Mouse (Mus musculus): Measurements from ENCODE around the gene Plpp7.

Gene Plpp7

DNA sequence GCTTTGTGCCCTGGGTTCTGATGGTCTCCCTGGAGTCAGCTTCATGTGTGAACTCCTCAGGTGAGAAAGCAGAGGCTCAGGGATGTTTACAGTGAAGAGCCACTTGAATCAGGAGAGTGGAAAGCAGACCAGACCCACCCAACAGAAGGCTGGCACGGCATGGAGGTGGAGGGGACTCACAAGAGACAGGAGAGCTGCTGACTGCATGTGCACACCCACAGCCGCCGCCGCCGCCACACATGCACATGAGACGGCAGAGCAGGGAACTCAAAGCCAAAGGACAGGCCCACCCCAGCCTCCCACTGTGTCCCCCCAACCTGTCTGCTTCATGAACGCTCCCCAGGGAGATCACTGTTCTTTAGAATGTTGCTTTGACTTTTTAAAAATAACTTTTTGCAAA is 8.8 kb downstream of the Plpp7 start:
- DNase-seq: peak; percentile 45

DNA sequence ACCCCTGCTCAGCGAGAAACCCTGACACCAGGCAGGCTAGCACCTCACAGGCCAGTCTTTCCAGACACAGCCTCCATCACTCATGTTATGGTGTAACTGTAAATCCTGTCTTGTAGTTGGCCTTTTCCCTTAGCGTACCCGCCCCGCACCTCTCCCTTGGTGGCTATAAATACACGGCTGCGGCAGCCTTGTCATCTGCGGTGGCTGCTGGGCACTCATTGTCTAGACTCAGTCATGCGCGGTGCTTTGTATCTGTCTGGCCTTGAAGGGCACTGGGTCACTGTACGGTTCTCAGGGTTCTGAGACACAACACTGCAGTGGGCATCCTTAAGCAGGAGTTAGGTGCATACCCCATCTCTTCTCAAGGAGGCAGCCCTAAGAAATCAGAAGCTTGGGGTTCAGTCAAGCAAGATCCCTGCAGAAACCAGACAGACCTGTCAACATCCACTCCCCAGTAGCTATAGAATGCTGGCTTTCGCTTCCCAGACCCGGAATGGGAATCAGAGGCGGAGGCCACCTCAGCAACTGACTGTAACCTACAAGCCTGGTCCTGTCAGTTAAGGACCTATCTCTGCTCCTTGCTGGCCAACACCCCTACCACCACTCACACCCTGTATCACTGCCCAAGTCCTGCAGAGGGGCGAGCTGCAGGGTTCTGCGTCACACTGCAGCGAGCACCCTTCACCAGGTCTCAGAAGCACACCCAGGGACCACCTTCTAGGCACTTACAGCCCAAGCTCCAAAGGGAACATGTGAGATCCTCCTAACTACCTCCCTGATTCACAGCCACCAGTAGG is 10.0 kb downstream of the Plpp7 start:
- DNase-seq: no peak

DNA sequence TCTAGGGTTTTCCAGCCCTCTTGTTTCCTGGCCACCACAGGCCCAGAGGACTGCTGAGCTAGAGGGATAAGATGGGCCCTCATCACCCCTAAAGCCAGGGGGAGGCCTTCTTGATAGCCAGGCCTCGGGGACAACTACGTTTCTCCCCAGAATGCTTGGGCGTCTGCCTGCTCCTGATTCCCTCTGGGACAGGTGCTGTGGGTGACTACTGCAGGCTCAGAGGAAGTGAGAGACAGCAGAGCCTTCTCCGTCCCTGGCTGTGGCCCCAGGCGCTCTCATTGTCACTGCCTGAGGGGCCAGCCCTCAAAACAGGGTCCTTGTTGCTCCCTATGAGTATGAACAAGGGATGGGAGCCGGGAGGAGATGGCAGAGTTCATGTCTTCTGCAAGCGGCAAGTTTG is 10.6 kb downstream of the Plpp7 start:
- DNase-seq: no peak

DNA sequence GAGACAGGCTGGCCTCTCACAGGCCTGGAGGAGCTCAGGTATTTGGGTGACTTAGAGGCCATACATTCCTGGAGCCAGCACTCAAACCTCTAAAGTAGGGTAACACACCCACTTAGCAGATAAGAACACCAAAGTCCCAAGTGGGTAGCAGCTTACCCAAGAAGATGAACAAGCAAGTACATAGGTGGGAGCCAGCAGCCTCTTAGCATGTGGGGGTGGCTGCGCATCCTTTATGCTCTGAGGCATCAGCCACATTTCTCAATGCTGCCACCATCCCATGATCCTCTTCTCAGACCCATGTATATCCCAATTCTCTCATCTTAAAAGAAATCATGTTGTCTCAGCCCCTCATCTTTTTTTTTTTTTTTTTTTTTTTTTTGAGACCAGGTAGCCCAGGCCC is 15.9 kb downstream of the Plpp7 start:
- DNase-seq: no peak

DNA sequence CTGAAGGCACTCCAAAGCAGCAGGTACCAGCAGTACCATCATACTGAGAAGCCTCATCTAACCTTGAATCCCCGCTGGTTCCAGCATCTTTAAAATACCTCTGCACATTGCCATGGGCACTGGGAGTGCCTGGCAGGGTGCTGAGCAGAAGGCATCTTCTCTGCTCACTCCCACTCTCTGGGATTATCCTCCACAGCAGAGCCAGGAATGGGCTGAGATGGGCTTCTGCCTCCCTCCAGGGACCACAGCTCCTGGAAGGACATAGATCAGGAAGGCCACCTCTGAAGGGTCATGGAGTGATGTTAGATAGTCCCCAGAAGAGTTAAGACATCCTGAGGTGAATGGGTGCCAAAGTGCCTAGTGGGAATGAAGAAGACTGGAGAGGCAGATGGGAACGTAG is 17.2 kb downstream of the Plpp7 start:
- DNase-seq: no peak

DNA sequence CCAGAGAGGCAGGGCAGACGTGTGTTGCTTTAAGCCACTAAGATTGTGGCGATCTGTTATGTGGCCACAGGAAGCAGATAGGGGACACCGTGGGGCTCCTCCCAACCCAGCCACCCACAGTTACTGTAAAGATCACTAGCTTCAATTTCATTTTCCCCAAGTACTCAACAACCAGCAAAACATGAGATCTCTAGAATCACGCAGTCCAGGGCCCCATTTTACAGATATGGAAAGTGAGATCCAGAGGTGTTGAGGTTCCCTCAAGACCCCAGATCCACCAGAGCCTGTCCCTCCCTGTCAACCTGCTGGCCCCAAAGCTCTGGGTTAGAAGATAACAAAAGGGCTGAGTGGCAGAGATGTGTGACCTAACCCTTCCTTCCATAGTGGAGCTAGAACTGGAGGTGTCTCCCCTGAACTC is 20.5 kb downstream of the Plpp7 start:
- DNase-seq: no peak

DNA sequence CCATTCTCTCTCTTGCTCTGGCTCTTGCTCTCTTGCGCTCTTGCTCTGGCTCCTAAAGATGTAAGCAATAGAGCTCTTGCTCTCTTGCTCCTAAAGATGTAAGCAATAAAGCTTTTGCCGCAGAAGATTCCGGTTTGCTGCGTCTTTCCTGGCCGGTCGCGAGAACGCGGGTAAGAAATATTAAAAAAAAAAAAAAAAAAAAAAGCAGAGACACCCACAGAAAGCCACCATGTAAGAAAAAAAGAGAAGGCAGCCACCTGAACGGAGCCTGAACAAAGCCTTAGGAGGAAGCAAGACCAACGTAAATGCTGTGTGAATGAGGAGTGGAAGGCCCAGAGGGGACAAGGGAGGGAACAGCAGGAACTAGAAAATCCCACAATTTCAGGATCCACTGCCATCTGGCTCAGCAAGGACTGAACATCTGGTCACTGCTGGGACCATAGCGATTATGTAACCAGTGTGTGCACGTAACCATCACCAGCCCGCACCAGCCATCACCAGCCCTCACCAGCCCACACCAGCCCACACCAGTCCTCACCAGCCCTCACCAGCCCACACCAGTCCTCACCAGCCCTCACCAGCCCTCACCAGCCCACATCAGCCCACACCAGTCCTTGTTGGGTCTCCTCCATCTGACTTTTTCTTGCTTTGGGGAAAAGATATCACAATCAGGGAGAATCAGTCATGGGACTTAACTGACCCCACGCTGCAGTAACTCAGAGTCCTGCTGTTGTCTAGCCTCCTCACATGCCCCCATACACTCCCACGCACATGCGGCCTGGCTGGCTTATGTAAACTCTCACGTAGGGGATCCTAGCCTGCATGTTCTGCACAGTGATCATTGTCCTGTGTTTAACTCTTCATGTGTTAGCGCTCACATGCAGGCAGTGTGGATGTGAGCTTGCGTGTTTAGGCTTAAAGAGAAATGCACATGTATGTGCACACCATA is 24.7 kb downstream of the Plpp7 start:
- DNase-seq: no peak

DNA sequence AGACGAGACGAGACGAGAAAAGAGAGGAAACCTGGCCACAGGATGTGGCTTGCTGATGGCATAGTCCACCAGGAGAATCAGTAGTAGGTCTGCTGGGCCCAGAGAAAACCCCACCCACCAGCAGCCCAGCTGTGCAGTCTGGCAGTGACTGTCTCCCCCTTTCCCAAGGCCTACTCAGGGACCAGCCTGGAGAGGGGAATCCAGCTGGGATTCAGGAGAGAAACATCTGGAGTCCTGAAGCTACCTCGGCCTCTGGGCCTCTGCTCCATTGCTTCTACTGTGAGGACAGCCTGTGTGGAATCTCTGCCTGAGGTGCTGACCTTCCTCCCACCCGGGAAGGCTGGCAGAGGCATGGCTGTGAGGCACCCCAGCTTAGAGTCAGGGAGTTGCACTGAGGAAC is 25.8 kb downstream of the Plpp7 start:
- DNase-seq: no peak

DNA sequence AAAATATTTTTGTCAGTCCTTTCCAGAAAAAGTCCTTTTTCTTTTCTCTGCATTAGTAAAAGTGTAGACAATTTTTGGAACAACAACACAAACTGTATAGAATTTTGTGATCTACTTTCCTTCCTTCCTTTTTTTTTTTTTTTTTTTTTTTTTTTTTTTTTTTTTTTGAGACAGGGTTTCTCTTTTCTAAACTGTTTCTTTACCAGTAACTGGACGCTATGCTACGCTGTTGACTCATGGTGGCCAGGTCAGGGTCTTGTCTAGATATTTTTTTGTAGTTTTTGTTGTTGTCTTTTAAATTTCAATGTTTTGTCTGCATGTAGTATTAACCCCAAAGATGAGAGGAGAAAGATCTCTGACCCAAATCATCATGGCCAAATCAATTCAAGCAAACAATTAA is 26.5 kb downstream of the Plpp7 start:
- DNase-seq: no peak

DNA sequence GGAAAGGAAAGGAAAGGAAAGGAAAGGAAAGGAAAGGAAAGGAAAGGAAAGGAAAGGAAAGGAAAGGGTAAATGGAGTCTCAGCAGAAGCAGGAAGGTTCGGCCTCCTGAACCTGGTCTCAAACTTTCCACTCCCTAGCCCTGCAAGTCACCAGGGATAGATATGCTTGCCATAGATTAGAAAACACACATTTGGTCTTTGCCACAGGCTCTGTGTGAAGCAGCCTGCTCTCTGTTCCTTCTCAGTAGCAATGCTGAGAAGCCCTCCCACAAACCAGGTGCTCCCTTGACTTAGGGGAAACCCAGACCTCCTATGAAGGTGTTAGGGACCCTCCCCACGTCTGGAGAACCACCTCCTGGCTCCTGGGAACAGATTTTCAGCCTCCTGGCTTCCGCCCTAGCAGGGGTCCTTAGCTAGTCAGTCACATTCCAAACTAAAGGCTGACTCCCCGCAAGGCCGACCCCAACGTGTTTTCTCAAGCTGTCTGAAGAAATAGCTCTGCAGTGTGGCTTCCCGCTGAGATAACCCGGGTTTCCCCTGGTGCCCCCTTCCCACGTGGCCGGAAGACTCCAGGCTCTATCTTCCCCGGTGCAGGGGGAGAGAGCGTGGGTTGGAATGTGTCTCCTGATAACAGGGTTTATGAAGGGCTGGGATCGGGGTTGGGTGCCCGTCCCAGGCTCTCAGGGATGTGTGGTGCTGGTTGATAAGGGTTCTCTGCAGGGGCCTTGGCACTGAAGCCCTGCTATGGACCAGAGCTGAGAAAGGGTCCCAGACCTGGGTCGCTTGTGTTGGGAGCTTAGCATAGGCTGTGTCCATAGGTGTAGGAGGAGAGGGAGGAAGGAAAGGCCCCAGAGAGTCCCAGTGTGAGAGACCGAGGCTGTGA is 32.6 kb downstream of the Plpp7 start:
- no peak for DNase-seq

DNA sequence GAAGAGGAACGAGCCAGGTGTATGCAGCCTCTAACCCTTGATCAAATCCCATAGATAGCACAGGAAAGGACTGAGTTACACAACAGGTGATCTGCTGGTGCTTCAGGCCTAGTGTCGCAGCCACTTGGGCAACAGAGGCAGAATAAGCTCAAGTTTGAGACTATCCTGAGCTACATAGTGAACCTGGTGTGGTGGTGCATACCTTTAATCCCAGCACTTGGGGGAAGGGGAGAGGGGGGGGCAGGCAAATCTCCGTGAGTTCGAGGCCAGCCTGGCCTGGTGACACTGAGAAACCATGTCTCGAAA is 33.2 kb downstream of the Plpp7 start:
- DNase-seq: no peak

DNA sequence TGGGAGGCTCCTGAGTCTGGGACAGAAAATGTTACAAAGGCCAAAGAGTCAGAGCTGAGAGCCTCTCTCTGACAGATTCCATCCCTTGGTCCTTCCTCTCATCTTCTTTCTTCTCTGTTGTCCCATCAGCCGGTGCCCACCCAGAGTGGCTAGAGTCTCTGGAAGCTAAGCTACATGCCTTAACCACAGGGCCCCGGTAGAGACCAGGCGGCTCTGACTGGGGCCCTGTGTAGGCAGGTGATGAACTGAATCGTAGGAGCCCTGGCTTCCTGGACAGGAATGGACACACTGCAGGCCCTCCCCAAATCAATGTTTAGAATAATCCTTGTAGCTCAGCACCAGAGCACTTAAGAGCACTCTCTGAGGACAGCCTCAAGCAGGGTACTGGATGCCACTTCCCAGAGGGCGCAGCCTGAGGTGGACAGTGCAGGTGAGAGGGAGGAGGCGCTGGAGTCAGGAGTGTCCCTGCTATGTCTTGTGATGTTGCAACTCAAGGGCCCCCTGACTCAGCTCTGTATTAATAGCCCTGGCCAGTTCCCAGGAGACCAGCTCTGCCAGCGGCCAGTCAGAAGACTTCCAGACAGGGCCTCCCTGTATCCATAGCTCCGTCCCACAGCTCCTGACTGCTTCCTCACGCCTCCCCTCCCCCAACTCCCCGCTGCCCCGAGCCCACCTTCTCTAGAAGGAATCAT is 34.2 kb downstream of the Plpp7 start:
- DNase-seq: no peak

DNA sequence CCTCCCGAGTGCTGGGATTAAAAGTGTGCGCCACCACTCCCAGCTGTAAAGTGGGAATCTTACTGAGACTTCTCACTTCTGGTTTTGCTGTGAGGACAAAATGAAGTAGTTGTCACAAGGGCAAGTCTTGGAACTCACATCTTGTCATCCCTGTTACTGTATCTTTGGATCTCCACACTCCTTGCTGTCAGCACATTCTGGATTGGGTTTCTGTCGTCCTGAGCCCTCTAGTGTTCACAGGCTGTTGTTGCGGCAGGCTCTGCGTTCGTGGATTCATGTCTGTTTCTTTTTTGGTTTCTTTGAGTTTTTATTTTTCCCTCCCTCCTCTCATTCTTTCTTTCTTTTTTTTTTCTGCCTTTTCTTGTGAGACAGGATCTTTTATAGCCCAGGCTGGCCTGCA is 35.1 kb downstream of the Plpp7 start:
- DNase-seq: peak; percentile 67

DNA sequence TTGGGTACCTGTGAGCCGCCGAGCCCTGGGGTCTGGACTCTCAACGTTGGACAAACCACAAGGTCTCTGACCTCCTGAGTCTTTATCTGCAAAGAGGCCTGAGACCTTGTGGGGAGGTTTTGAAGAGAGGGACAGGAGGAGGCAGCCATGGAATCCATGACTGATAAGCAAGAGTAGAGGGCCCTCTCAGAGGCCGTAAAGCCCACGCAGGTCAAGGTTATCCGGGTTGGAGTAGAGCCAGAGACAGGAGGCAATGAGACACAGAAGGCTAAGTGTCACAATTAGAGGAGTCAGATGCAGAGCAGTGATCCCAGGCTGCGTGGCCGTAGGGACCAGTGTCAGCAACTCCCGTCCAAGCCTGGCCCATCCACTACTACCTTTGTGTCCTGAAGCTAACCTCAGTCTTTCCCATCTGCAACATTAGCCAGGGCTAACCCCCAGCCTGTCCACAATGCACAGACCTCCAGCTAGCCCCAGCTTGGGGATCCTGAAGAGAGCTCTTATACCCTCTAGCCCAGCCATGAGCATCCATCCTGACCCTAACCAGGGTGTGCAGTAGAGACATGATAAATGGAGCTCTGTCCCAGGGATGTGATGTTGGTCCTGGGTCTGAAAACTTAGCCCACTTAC is 36.0 kb downstream of the Plpp7 start:
- DNase-seq: no peak

DNA sequence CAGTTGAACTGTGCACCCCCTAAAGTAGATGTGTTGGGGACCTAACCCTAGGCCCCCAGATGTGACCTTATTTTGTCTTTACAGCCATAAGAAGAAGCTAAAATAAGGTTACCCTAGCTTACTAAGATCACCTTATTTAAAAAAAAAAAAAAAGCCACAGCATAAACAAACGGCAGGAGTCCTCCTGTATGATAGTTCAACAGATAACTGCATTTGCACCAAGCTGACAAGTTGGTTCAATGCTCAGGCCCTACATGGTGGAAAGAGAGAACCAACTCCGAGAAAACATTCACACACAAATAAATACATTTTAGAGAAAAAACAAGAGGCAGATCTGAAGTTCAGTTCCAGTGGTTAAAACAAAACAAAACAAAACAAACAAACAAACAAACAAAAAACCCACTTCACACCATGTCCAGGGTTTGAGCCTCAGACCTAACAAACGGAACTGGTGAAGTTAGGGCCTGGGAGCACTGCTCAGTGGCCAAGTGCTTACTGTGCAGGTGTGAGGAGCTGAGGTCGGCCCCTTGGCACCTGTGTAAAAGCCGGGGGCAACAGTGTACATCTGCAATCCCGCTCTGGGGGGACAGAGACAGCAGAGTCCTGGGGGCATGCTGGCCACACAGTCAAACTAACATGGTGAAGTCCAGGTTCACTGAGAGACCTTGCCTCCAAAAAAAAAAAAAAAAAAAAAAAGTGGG is 36.7 kb downstream of the Plpp7 start:
- no peak for DNase-seq

DNA sequence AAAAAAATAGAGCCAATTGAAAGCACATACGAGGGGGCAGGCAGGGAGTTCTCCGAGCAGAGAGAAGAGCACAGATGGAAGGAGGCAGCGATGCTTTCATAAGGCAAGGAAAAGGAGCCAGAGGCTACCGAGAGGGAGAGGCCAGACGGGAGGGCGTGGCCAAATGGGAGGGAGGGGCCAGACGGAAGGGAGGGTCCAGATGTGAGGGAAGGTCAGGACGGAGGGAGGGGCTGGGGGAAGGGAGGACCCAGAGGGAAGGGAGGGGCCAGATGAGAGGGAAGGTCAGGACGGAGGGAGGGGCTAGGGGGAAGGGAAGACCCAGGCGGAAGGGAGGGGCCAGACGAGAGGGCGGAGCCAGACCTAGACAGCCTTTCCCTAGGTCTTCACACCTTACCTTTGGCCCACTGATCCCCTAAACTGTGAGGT is 37.3 kb downstream of the Plpp7 start:
- no peak for DNase-seq

DNA sequence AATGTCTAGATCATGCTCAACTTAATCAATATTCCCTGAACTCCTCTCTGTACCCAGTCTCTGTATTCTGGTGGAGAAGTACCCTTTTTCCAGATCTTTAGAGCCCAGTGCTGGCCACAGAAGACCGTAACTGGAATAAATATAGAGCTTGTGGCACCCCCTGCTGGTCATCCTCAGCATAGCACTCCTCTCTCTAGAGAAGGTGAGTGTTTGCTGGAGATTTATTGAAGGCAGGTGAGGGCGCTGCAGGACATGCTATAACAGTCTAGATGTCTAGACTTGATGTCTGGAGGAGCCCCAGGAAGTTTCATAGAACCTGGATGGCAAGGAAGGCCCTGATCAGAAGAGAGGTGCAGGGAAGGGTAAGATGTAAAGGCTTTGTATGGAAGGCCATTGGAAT is 38.7 kb downstream of the Plpp7 start:
- peak; percentile 90 for DNase-seq

DNA sequence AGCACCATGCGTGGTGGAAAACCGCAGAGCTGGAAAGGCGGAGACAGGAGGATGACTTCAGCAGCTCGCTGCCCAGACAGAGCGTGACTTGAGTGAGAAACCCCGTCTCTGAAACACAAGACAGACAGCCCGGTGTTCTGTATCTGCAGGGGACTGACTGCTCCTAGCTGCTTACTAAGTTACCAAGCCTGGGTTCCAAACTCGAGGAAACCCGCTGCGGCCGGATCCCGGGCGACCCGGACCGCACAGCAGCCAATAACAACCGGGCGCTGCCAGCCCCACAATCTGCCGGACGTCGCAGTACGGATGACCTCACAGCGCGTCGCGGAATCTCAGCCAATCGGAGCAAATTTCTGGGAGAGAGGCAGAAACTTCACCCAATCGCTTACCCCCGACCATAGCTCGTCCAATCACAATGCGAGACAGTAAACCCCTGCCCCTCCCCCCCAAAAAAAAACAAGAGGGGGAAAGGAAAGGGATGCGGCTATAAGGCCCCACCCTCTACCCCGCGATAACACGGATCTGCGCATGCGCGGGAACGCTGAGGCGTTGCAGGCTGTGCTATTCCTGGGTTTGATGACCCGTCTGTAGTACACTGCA is 42.4 kb downstream of the Plpp7 start:
- peak; percentile 99 for DNase-seq

DNA sequence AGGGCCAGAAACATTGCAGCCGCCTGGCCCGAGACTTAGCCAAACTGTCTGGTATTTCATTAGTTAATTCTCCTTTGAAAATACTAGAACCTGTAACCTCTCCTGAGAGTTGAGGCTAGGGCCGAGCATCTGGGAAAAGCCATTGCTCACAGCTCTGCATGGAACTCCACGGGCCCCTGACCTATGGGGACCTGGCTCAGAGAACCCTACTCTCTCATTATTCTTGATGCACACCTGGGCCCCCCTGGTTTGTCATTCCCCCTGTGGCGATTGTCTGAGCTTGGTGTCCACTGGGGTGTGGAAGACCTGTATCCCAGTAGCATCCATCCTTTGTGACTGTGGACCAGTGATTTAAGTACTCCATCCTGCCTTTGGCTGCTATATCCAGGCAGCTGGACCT is 44.0 kb downstream of the Plpp7 start:
- DNase-seq: no peak

DNA sequence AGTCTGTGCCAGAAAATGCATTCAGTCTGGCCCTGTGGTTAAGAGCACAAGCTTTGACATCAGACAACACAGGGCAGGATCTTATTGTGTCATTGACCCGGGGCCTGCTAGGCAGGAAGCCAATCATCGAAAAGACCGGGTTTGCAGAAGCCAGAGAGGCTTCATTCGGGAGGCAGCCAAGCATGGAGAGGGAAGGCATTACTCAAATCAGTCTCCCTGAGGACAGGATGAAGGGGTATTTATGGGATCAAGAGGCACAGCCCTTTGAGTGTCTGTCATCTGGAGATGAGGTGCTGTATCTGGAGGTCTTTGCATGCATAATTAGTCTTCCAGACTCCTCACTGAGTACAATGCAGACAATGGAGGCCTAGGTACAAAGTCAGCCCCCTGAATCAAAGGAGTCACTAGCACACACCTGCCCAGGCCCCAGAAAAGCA is 45.2 kb downstream of the Plpp7 start:
- no peak for DNase-seq

DNA sequence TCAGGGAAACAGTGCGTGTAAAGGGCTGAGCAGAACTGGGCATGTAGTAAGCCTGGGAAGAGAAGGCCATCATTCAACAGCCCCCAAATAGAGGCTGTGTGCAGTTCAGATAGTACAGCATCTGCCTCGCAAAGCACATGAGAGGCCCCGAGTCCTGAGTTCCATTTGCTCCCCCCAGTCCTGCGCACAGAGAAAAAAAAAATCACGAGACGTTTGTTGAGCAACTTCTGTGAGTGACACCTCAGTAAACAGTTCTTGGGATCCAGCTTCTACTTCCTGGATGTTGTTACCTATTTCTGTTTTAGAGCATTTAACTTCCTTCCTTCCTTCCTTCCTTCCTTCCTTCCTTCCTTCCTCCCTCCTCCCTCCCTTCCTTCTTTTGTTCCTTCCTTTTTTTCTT is 46.3 kb downstream of the Plpp7 start:
- DNase-seq: no peak

Data from right cerebral cortex, postnatal 14 days (tissue).